15 mouse cellular contexts compared by ENCODE assay signal in the genomic region with DNA sequence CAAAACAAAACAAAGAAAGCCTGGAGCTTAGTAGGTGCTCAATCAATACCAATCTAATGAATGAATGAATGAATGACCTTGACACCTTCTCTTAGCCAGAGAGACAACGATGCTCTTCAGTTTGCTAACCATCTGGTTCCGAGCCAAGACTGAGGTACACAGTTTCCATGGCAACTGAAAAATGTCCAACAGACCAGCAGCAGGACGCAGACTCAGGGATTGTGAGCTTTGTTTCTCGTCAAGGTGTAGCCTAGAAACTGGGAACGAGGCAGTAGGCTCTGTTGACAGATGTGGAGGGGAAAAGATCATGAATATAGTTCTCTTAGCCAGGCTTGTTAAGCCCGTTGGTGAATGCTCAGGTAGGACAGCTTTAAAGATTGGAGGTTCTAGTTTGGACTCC. TPM values are rescaled to one million over a fixed set of nuclear protein-coding genes. Genes with fewer than 3 reads are reported as not detected.
A peak's percentile ranks its signal among the peaks of the same experiment; 100 is the strongest.
DNase-seq lines count a peak whose midpoint lies in the region; ATAC-seq and TF ChIP-seq lines count a peak whose summit lies in the region.
"Had no signal": no experiment of that assay in that cellular context is flagged by ENCODE, and none has a peak within 500 bp of the region (broad histone marks: within the 10 kb centered on the region; RNA-seq: fewer than 3 reads in every experiment).

No protein-coding gene starts in this region.

- TF ChIP-seq POLR2A in MEL (IDR thresholded peaks at IDR 0.05; ENCODE audit: control insufficient read depth in 1 of 2, insufficient read depth in 1 of 2, low read depth in 1 of 2, low read length in 2 of 2, poor library complexity in 1 of 2), result no peak

- H3K9ac ChIP-seq in MEL (ENCODE audit: control insufficient read depth, low read depth, low read length, poor library complexity, severe bottlenecking), result no peak overlapping the region
- no peak overlapping the region for H3K9ac ChIP-seq in forebrain, postnatal 0 days
- H3K9ac ChIP-seq: liver, embryonic 13.5 days; stomach, embryonic 15.5 days had no signal

- no peaks in the 10 kb centered on the region for H3K9me3 ChIP-seq in MEL (replicated peaks; ENCODE audit: insufficient read depth, low read length)
- H3K9me3 ChIP-seq in forebrain, postnatal 0 days (ENCODE audit: low read length), result no peaks in the 10 kb centered on the region
- H3K9me3 ChIP-seq: neural tube, embryonic 12.5 days; stomach, embryonic 15.5 days had no signal

- H3K27me3 ChIP-seq in MEL (ENCODE audit: control insufficient read depth in 1 of 2, insufficient read depth in 2 of 2, low read length in 2 of 2), result no peaks in the 10 kb centered on the region
- no peaks in the 10 kb centered on the region for H3K27me3 ChIP-seq in forebrain, postnatal 0 days (ENCODE audit: insufficient read depth, low read length)
- H3K27me3 ChIP-seq: neural tube, embryonic 12.5 days; stomach, embryonic 15.5 days had no signal

- no peak for TF ChIP-seq RAD21 in MEL (IDR thresholded peaks at IDR 0.05; ENCODE audit: low read depth, low read length)

- H3K4me3 ChIP-seq in MEL (ENCODE audit: control insufficient read depth in 1 of 2, insufficient read depth in 1 of 2, low read depth in 2 of 2, low read length in 2 of 2), result no peak overlapping the region
- H3K4me3 ChIP-seq in forebrain, postnatal 0 days (ENCODE audit: low read depth, low read length), result no peak overlapping the region
- H3K4me3 ChIP-seq: left cerebral cortex, adult 2 months; liver, embryonic 13.5 days; neural tube, embryonic 12.5 days; stomach, embryonic 15.5 days had no signal

- H3K36me3 ChIP-seq in MEL (ENCODE audit: control insufficient read depth in 1 of 2, insufficient read depth in 2 of 2, low read length in 2 of 2), result peaks cover 0 to 6% of the 10 kb centered on the region in 2 experiments; a peak in 2 of 4 replicates
- H3K36me3 ChIP-seq in forebrain, postnatal 0 days (ENCODE audit: insufficient read depth), result no peaks in the 10 kb centered on the region
- H3K36me3 ChIP-seq: liver, embryonic 13.5 days; neural tube, embryonic 12.5 days; stomach, embryonic 15.5 days had no signal

- DNase-seq in kidney, adult 9 months, result peak; percentile 35
- DNase-seq in kidney, postnatal 36 days, result no peak
- DNase-seq in MEL (ENCODE audit: low read depth, low spot score), result no peak
- peak; percentile 58 for DNase-seq in ZHBTc4 (ENCODE audit: low read depth, low spot score)
- DNase-seq in forebrain, postnatal 0 days, result peak; percentile 69
- no peak for DNase-seq in urinary bladder, postnatal 14 days (ENCODE audit: low spot score)
- DNase-seq in adrenal gland, postnatal 14 days, result no peak
- DNase-seq in ovary, postnatal 10 days (ENCODE audit: low spot score), result no peak
- DNase-seq: gastrocnemius, postnatal 10 days; liver, embryonic 13.5 days; right cerebral cortex, postnatal 4 days had no signal

- H3K4me1 ChIP-seq in MEL (ENCODE audit: control insufficient read depth in 1 of 2, insufficient read depth in 2 of 2, low read length in 2 of 2), result peaks cover 3 to 14% of the 10 kb centered on the region in 2 experiments; a peak in 3 of 4 replicates
- H3K4me1 ChIP-seq in forebrain, postnatal 0 days (ENCODE audit: insufficient read depth), result 0 out of 2 replicates have a peak, but pooled peaks cover 6% of the 10 kb centered on the region

- H3K4me2 ChIP-seq in forebrain, postnatal 0 days (ENCODE audit: low read depth), result no peak overlapping the region
- H3K4me2 ChIP-seq: stomach, embryonic 15.5 days had no signal

- peaks cover 32% of the 10 kb centered on the region for H3K79me2 ChIP-seq in MEL (ENCODE audit: control insufficient read depth, insufficient read depth, low read length, poor library complexity)

- no peak for TF ChIP-seq EP300 in MEL (IDR thresholded peaks at IDR 0.05; ENCODE audit: low read depth in 1 of 2, low read length in 2 of 2)

- no peak overlapping the region for H3K27ac ChIP-seq in MEL (ENCODE audit: control insufficient read depth, low read depth, low read length)
- H3K27ac ChIP-seq in forebrain, postnatal 0 days (ENCODE audit: low read depth, low read length), result no peak overlapping the region
- H3K27ac ChIP-seq: left cerebral cortex, adult 2 months; liver, embryonic 13.5 days; neural tube, embryonic 12.5 days; stomach, embryonic 15.5 days had no signal

- no peak for TF ChIP-seq CTCF in MEL (IDR thresholded peaks at IDR 0.05 in 2 of 3, conservative IDR thresholded peaks at IDR 0.05 in 1 of 3; ENCODE audit: control insufficient read depth in 1 of 3, insufficient read depth in 1 of 3, low read depth in 2 of 3, low read length in 3 of 3, poor library complexity in 1 of 3, severe bottlenecking in 1 of 3)
- no peak for TF ChIP-seq CTCF in forebrain, postnatal 0 days (IDR thresholded peaks at IDR 0.05; ENCODE audit: low read depth)

- no peak for ATAC-seq in forebrain, postnatal 0 days
- ATAC-seq: activated CD4-positive, CD25-positive, alpha-beta regulatory T cell, adult 4 months had no signal

- WGBS in forebrain, postnatal 0 days, result 15% methylated on average over 6 of the region's 6 CpGs

TF ChIP-seq in MEL, 35 proteins besides CTCF, POLR2A, EP300 and RAD21:
- TF ChIP-seq POLR2AphosphoS2 (IDR thresholded peaks at IDR 0.05; ENCODE audit: low read length) (no peak), SIN3A (IDR thresholded peaks at IDR 0.05; ENCODE audit: low read length) (0 out of 2 replicates have a peak, but pooled peaks have one; percentile 26), HCFC1 (IDR thresholded peaks at IDR 0.05; ENCODE audit: low read depth, low read length) (no peak)

RNA-seq across cellular contexts. Expression of gene Patz1, which starts 1.5 kb away (rescaled TPM):
- 52.0 and 63.1 TPM in 2 replicates for total RNA-seq in MEL (2012; rRNA removed)
- 10 to 100 TPM in 1 of 2 experiments, not detected in 1; 63.5 TPM for polyA plus RNA-seq in MEL (2012; ENCODE audit: insufficient read depth in 1 of 2, insufficient read length in 2 of 2, low read depth in 1 of 2, low replicate concordance in 2 of 2, missing spikeins in 1 of 2)
- total RNA-seq in forebrain, postnatal 0 days (2014; rRNA removed), result 58.2 and 70.7 TPM in 2 replicates
- 39.5 and 43.0 TPM in 2 replicates for polyA plus RNA-seq in forebrain, postnatal 0 days (2015; fragmentation: Nextera tagmentation; extraction: Ambion mirVana)
- 31.6 and 38.3 TPM in 2 replicates for total RNA-seq in adrenal gland, postnatal 14 days (2021)

RNA-seq across cellular contexts. Expression of gene Drg1, which starts 20.9 kb away (rescaled TPM):
- 204 and 212 TPM in 2 replicates for total RNA-seq in MEL (2012; rRNA removed)
- polyA plus RNA-seq in MEL (2012; ENCODE audit: insufficient read depth in 1 of 2, insufficient read length in 2 of 2, low read depth in 1 of 2, low replicate concordance in 2 of 2, missing spikeins in 1 of 2), result 1,000 to 10,000 TPM in 1 of 2 experiments, 100 to 1,000 TPM in 1; 161 to 1,664 TPM
- 115 and 147 TPM in 2 replicates for total RNA-seq in forebrain, postnatal 0 days (2014; rRNA removed)
- polyA plus RNA-seq in forebrain, postnatal 0 days (2015; fragmentation: Nextera tagmentation; extraction: Ambion mirVana), result 201 and 218 TPM in 2 replicates
- total RNA-seq in adrenal gland, postnatal 14 days (2021), result 93.9 and 95.9 TPM in 2 replicates

RNA-seq across cellular contexts. Expression of gene Pik3ip1, which starts 43.1 kb away (rescaled TPM):
- total RNA-seq in MEL (2012; rRNA removed), result 0.88 and 1.7 TPM in 2 replicates
- polyA plus RNA-seq in MEL (2012; ENCODE audit: insufficient read depth in 1 of 2, insufficient read length in 2 of 2, low read depth in 1 of 2, low replicate concordance in 2 of 2, missing spikeins in 1 of 2), result 1 to 10 TPM in 1 of 2 experiments, not detected in 1; 2.7 TPM
- total RNA-seq in forebrain, postnatal 0 days (2014; rRNA removed), result 36.2 and 47.8 TPM in 2 replicates
- polyA plus RNA-seq in forebrain, postnatal 0 days (2015; fragmentation: Nextera tagmentation; extraction: Ambion mirVana), result 30.3 and 37.3 TPM in 2 replicates
- 11.1 and 24.2 TPM in 2 replicates for total RNA-seq in adrenal gland, postnatal 14 days (2021)

Comparison
In these comparisons a context has a peak if more than half of its experiments do, and no peak if none do; other contexts are left out.
1. DNase-seq: peak in kidney, adult 9 months (single experiment), ZHBTc4 (single experiment) and forebrain, postnatal 0 days (single experiment); none in kidney, postnatal 36 days (0 of 2), MEL (single experiment), urinary bladder, postnatal 14 days (single experiment), adrenal gland, postnatal 14 days (single experiment) and ovary, postnatal 10 days (single experiment).